Mouse (Mus musculus) lung, postnatal 10 days (tissue): ENCODE data around the gene 4932411N23Rik.
"Not testable (repeated sequence)": the region's sequence is repeated elsewhere in the genome, so short reads cannot be mapped to it uniquely, and the experiment has no call there.

Source experiments
- DNase-seq: peaks from one replicate; pipeline ENCODE4 v3.0.0; 2021

The 4932411N23Rik gene

GRCm38 (mm10) chrX:126815768-126816167 lies at the start of gene 4932411N23Rik:
Gene 4932411N23Rik (minus strand): TSS chrX:126815868.
- DNase-seq, result no peak

GRCm38 (mm10) chrX:126779895-126780294 lies 35.8 kb downstream of the 4932411N23Rik start:
- DNase-seq, result no peak

DNA sequence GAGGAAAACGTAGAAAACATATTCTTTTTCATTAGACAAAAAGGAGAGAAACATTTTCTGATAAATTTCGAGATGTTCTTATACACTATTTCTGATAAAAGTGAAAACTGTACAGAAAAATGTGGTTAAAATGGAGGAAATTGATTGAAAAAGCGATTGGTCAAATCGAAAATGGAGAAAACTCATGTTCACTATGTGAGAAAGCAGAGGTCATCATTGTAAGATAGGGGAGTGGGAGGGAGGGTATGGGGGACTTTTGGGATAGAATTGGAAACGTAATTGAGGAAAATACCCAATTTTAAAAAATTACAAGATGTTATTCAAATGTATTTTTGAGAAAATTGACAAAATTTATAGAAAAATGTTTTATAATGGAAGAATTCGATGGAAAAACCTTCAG lies 38.0 kb downstream of the 4932411N23Rik start:
- not testable (repeated sequence) for DNase-seq

- not testable (repeated sequence) for DNase-seq
Observed at GRCm38 (mm10) chrX:126774846-126775245, 40.8 kb downstream of the 4932411N23Rik start.

GRCm38 (mm10) chrX:126773511-126773910 lies 42.2 kb downstream of the 4932411N23Rik start:
- not testable (repeated sequence) for DNase-seq
